Mouse (Mus musculus) bone marrow macrophage, adult 2 months (primary cell): ENCODE measurements around the gene Mtss1l.

Experiments
- CTCF ChIP-seq: IDR thresholded peaks from 2 replicates; pipeline ENCODE4 v1.5.1; 2012; ENCODE audit warnings: low read depth, mild to moderate bottlenecking, low read length, moderate library complexity
- POLR2A ChIP-seq: IDR thresholded peaks from 2 replicates; pipeline ENCODE4 v1.6.1; 2012; ENCODE audit warnings: mild to moderate bottlenecking, low read depth, low read length, borderline replicate concordance

- no peak for TF ChIP-seq CTCF
- TF ChIP-seq POLR2A: no peak
Observed at GRCm38 (mm10) chr8:110708429-110708828, 12.8 kb upstream of the Mtss1l start.
